Mouse (Mus musculus): ENCODE data around the gene Ptges3.

Ptges3 gene

DNA sequence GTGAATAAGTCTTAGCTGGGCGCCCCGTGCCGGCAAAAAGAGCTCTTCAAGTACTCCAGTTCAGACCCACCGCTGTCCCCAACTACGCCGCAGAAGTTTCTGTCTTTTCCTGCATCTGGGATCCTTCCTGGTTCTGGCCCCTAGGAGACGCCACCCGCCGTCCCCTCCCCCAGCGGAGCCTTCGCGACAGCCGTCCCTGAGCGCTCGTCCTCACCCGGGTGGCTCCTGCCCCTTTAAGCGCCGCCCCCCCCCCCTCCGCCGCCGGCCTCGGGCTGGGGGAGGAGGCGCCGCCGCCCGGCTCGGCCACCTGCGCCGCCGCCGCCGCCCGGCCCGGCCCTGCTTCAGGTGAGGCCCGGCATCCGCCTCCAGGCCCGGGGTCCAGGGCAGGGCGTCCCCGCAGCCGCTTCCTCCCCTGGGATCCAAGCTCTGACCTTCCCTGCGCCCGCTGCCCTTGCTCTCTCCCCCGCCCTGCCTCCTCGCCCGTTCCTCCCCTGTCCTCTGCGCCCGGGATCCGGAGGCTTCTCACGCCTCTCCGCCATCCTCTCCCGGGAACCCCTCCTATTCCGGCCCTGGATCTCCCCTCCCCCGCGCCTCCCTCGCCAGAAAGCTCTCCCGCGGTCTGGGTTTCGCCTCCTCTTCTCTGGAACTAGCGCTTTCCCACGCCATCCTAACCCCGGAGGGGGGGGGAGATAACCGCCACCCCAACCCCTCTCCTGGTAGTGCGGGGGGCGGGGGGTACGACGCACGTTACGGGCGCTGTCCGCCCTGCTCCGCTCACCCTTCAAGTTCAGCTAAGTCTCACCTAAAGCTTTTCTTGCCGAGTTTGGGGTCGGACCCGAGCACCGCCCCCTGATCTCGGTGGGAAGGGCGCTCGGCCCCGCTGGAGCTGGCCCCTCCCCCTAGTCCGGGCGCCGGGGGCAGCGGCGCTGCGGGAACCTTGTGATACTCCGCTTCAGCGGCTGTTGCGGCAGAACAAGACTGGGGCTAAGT lies 34.0 kb downstream of the Ptges3 start:
- peak; percentile 81 for DNase-seq (ENCODE audit: low read depth)

- DNase-seq (ENCODE audit: low read depth): peak; percentile 71
These were observed 34.9 kb downstream of the Ptges3 start for GRCm38 (mm10) chr10:128093496-128094294.

GRCm38 (mm10) chr10:128094340-128094968 lies 35.7 kb downstream of the Ptges3 start:
- DNase-seq (ENCODE audit: low read depth): peak; percentile 96

GRCm38 (mm10) chr10:128095003-128095636 lies 36.4 kb downstream of the Ptges3 start:
- DNase-seq (ENCODE audit: low read depth): no peak

- no peak for DNase-seq (ENCODE audit: low read depth)
These were observed 37.5 kb downstream of the Ptges3 start for GRCm38 (mm10) chr10:128096313-128096692.

DNA sequence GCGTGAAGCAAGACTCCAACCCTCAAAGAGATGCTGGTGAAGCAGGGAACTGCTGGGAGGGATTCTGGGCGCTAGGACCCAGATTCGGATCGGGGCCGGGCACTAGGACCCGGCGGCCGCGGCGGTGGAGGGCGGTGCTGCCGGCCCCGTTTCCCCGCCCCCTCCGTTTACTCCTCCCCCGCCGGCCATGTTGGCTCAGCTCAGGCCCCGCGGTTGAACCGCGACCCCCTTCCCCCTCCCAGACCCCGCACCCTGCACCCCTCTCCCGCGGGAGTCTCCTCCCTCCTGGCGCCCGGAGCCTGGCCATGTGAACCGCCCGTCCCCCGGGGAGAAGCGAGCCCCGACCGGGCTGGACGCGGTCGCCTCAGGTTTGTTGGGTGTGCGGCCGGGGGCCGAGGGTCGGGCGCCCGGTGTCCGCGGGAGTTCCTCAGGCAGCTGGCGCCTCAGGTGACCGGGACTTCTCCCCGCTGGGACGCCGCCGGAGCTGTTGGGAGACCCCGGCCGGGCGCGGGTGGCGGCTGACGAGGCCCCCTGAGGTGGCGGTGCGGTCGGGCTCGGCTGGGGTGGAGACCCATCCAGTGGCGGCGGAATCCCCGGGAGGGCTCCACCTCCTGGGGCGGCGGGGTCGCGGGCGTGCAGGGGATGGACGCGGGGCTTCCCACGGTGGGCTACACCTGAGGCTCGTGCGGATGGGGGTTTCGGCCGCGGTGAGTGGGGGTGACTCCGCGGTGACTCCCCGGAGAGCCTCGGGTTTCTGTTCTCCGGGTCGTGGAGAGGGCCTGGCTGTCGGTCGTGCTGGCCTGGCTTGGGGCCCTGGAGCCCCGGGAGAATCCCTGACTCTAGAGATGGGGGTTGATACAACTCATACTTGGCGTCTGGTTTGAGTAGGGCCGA lies 38.2 kb downstream of the Ptges3 start:
- peak; percentile 93 for DNase-seq (ENCODE audit: low read depth)

DNA sequence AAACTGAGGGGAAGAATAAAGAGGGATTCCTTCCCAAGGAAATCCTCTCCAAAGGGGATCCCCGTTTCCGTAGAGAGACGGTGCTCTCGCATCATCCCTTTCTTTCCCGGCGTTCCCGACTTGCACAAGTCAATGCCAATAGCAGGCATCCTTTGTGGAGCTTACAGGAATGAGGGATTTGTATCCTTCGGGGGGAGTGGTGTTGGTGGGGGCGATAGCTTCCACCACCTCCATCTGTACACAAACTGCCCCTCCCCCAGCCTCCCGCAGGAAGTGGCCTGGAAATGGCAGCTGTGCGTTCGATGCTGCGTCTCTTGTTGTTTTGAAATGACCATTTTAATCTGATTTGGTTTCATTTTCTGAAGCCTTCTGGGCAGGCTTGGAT lies 38.8 kb downstream of the Ptges3 start:
- peak; percentile 85 for DNase-seq (ENCODE audit: low read depth)

GRCm38 (mm10) chr10:128110103-128110761 lies 51.5 kb downstream of the Ptges3 start:
- DNase-seq (ENCODE audit: low read depth): no peak

DNA sequence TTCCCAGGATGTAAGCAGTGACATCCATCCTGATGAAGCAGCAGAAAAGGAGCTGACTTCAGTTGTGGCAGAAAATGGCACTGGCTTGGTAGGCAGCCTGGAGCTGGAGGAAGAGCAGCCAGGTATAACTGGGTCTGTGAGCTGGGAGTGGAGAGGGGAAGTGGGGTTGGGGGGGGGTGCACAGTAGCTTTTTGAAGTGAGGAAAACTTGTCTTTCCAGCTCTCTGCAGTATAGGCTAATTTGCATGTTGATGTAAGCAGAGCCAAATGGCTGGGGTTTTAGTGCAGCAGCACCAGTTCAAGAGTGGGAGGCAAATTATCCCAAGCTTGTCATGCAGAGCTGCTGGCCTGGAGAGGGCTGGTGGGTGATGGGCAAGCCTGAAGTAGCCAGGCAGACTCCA lies 52.5 kb downstream of the Ptges3 start:
- DNase-seq (ENCODE audit: low read depth): no peak

DNA sequence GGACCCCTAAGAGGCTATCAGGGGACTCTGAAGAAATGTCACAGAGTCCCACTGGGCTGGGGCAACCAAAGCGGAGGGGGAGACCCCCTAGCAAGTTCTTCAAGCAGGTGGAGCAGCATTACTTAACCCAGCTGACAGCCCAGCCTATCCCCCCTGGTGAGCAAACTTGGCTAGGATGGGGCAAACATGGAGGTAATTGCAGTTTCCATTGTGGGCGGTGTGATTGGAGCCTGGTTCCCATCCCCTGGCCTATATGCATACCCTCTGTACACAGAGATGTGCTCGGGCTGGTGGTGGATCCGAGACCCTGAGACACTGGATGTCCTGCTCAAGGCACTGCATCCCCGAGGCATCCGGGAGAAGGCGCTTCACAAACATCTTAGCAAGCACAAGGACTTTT lies 65.1 kb downstream of the Ptges3 start:
- DNase-seq (ENCODE audit: low read depth): no peak

DNA sequence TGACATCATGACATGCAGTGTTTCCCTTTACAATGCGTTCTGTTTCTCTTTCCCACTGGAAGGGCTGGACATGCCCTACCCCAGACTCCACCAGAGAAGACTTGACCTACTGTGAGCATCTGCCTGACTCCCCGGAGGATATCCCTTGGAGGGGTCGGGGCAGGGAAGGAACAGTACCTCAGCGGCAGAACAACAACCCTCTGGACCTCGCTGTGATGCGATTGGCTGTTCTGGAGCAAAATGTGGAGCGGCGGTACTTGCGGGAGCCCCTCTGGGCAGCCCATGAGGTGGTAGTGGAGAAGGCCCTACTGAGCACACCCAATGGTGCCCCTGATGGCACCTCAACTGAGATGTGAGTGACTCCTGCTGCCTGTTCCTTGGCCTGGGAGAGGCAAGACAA lies 66.1 kb downstream of the Ptges3 start:
- DNase-seq (ENCODE audit: low read depth): no peak

DNA sequence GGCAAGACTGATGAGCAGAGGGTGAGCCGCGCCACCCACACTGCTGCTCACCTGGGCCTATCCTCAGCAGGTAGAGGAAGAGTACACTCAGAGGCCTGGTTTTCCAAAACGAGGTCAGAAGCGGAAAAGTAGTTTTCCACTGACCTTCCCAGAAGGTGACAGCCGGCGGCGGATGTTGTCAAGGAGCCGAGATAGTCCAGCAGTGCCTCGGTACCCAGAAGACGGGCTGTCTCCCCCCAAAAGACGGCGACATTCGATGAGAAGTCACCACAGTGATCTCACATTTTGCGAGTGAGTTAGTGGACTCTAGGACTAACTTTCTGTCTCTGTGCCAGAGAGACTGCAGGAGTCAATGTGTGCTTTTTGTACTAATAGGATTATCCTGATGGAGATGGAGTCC lies 67.2 kb downstream of the Ptges3 start:
- DNase-seq (ENCODE audit: low read depth): no peak

Measured in induced T-regulatory cell, adult 2 months (primary cell).